Mouse (Mus musculus) mouse embryonic stem cell (cell line): ENCODE results near the gene Tmem11.

Experiments used
- in situ Hi-C, 2 experiments: fragments of 300-500 bp; cut with MboI; formaldehyde crosslinking; loops; 1 replicate in 1 of 2; 3 replicates in 1 of 2; pipeline ENCODE4 v1.14.3; 2019 to 2020; ENCODE audit warnings: low sequenced_read_pairs in 2 of 2, low pct_unique_long_range_greater_than_20kb in 1 of 2, mixed read lengths in 1 of 2; ENCODE audit not compliant: unreplicated experiment in 1 of 2

The Tmem11 gene

DNA sequence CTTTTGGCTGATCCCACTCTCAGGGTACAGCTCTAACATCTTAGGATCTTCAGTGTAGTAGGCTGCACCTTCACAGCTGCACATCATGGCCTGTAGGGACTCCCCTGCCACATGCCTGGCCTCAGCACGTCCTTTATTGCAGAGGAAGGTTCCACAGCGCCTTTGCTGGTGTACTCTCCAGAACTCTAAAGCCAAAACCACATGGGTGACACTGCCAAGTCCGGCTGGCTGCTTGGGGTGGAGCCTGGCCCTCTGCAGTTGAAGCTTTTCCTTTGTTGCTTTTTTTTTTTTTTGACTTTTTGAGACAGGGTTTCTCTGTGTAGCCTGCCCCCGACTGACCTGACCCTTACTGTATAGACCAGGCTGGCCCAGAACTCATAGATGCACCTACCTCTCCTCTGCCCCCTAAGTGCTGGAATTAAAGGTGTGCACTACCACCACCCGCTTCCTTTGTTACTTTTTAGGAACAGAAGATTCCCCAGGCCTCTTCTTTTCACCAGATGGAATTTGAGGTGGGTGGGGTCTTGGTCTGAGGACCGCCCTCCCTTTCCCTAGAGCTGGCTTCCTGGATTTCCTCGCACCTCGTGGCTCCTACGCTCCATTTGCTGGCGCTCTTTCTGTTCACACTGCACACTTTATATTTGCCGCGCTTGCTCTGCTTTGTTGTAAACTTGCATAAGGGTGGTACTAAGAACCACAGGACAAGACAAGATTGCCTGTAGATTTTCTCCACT, 37.4 kb downstream of the Tmem11 start:
- in situ Hi-C loops = no loop called here

- in situ Hi-C loops = no loop called here
Measured at GRCm38 (mm10) chr11:60837644-60838406, 41.2 kb downstream of the Tmem11 start.

DNA sequence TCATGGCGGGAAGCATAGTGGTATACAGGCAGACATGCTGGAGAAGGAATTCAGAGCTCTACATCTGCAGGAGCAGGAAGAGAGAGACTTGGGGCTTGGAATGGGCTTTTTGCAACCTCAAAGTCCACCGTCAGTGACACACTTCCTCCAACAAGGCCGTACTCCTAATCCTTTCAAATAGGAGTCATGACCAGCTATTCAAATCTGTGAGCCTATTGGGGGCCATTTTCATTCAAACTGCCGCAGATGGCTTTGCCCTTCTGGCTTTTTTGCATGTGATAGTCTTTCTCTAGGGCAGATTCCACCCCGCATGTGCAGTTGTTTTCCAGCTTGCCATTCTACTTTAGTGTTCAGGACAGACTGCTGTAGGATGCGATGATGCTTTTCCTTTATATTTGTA, 42.2 kb downstream of the Tmem11 start:
- in situ Hi-C loops = no loop called here

GRCm38 (mm10) chr11:60830433-60831052, 48.5 kb downstream of the Tmem11 start, which contains the start of gene Dhrs7b:
Gene Dhrs7b, plus strand, starts transcription at chr11:60830631.
- in situ Hi-C loops = no loop called here

- in situ Hi-C loops = no loop called here
Measured at GRCm38 (mm10) chr11:60828903-60829302, 50.2 kb downstream of the Tmem11 start.

GRCm38 (mm10) chr11:60827241-60827945, 51.7 kb downstream of the Tmem11 start:
- in situ Hi-C loops = no loop called here

- in situ Hi-C loops = no loop called here
Measured at GRCm38 (mm10) chr11:60826700-60827099, 52.4 kb downstream of the Tmem11 start.

DNA sequence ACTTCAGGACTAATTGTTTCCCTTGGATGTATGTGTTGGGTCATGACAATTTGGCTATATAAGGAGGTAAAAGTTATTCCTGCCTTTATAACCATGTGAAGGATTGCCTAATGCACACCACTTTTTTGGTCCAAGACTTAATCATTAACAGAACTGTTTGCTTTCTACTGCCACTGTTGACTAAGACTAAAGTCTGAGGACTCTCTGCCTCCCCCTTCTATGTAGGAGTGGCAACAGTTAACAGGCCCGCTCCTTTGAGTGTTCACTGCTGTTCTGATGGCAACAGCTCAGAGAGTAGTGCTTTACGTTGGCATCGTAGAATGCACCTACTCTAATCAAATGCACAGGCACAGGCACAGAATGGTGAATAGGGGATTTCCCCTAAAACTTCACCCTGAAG, 53.9 kb downstream of the Tmem11 start:
- in situ Hi-C loops = no loop called here

DNA sequence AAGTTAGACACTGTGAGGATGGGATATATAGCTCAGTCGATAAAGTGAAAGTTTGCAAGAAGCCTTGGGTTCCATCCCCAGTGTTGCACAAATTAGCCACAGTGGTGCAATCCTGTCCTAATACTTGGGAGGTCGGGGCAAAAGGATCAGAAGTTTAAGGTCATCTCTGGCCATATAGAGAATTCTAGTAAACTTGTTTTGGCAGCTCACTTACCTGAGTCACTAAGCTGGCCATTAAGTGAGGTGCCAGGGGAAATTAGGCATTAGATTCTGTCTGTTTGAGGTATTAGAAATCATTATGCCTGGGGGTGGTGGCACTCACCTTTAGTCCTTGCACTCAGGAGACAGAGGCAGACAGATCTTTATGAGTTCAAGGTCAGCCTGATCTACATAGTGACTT, 55.3 kb downstream of the Tmem11 start:
- in situ Hi-C loops = no loop called here

- in situ Hi-C loops = no loop called here
Measured at GRCm38 (mm10) chr11:60816398-60816797, 62.7 kb downstream of the Tmem11 start.
